Mouse (Mus musculus) T-helper 2 cell (primary cell): ENCODE data around the gene Ttc3.
"Not testable (repeated sequence)": the region's sequence is repeated elsewhere in the genome, so short reads cannot be mapped to it uniquely, and the experiment has no call there.

Experiments used
- in situ Hi-C: fragments of 300-600 bp; cut with MboI, MseI; formaldehyde crosslinking; loops from one replicate; pipeline ENCODE4 v1.15.1; 2025; ENCODE audit warnings: high pct_unique_total_duplicates

Ttc3 gene

DNA sequence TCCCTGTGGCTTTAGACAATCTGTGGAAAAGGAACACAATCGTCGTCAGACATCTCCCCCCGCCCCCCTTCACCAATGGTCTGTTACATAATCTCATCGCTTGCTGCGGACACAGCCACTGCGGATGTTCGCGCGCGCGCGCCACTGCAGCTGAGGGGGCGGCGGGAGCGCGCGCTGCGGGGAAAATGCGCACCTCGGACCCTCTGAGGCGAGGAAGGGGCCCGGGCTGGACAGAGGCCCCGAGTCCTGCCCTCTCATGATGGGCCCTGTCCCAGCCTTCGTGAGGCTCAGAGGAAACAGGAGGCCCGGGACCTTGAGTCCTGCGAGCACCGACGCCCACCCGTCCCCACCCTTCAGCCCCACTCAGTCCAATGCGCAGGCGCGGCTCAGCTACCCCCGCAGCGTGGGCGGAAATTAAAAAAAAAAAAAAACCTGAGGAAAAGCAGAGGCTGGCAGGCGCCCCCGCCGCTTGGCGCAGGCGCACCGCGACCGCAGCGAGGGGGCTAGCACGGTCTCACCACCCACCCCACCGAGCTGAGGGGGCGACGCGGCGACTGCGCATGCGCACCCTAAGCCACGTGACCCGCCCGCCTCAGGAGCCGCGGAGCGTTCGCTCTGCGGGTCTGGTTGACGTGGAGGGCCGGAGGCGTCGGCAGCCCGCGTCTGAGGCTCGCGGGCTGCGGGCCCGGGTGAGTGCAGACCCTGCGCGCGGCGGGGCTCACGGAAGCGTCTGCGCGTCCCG, at the start of gene Ttc3:
TSS of gene Ttc3 (plus strand) at position 446 of the 742 bp plus-strand sequence.
- in situ Hi-C loops = no loop called here

- in situ Hi-C loops = loop anchor here (10.0 kb wide), 1 partner anchor 1129 kb away; no protein-coding TSS in a partner anchor
Observed at GRCm38 (mm10) chr16:94323681-94324080, 46.7 kb upstream of the Ttc3 start.

- in situ Hi-C loops = loop anchor here (10.0 kb wide), 1 partner anchor 1131 kb away; no protein-coding TSS in a partner anchor
Observed at GRCm38 (mm10) chr16:94326008-94326407, 44.4 kb upstream of the Ttc3 start.

DNA sequence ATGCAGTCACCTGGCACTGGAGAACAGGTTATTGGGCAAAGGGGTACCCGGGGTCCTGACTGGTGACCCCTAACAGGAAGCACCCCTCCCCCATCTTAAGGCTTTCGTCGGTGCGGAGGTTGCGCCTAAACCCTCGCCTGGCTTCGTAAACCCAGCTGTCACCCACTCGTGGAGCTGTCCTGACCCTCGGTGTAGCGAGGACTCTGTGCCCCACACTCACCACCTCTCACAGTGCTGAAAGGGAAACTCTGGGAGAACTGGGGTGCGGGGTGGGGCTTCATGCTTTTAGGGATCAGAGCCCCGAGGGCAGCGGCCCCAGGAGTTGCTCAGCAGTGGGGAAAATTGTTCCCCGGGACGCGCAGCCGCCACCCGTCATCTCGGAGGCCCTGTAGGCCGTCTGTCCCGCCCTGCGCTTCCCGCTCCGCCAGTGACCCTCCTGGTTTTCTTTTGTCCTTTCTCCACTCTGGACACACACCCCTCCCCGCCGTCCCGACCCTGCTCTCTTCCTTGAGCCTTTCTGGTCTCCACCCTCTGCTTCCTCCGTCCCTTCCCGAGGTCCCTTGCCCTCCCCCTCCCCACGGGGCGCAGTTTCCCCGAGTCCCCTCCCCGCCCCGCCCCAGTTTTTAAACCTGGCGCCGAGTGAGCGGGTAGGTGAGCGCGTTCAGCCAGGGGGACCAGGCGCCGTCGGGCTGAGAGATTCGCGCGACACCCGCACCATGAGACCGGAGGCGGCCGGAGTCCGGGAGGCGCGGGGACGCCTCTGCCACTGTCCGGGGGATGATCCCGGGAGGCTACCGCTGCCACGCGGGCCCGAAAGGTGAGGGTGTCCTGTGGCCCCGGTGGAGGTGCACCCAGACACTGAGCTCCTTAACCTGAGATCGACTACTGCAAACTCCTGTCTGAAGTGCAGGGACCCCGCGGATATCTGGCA, 42.4 kb upstream of the Ttc3 start, which contains the start of gene Ripply3:
TSS of gene Ripply3 (plus strand) at position 640 of the 931 bp plus-strand sequence.
- in situ Hi-C loops = loop anchor here (10.0 kb wide), 1 partner anchor 1133 kb away; no protein-coding TSS in a partner anchor

GRCm38 (mm10) chr16:94328881-94329867, 41.2 kb upstream of the Ttc3 start:
- in situ Hi-C loops = loop anchor here (10.0 kb wide), 1 partner anchor 1134 kb away; no protein-coding TSS in a partner anchor

DNA sequence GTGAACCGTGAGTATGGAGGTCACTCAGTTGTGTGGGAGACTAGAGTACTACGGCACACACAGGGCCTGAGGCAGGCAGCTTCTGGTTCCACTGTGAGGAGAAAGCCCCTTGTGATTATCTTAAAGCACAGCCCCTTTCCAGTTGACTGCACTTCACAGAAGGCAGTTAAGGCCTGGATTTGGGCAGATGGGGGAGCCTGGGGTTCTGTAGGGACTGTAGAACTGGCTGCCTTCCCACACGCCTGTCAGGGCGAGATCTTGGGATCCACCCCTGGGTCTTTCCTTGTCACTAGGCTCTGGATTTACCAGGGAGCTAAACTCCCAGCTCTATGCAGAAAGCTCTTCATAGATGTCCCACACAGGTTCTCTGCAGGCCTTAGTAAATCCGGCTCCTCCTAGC, 40.0 kb upstream of the Ttc3 start:
- in situ Hi-C loops = no loop called here

DNA sequence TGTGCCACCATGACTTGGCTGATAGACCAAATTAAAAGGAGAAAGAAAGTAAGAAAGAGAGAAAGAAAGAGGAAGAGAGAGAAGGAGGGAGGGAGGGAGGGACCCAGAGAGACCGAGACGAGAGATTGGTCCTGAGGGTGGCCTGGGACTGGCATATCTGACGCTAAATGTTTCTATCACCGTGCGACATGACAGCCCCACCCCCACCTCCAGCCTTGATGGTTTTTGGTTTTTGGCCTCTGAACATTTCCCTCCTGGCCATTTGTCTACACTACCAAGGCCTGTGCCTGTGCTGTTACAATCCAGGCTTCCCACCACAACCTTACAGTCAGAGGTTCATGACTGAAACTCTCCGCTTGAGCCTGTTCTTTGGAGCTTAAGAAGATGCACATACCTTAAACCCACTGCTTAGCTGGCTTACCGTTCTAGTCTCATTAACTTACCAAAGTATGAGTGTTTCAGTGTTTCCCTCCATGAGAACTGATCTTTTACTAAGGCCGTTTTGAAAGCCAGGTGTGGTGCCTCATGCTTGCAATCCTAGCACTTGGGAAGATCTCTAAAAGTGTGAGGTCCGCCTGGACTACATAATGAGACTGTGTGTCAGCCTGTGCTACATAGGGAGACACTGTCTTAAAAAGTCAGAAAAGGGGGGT, 39.1 kb upstream of the Ttc3 start:
- in situ Hi-C loops = no loop called here

DNA sequence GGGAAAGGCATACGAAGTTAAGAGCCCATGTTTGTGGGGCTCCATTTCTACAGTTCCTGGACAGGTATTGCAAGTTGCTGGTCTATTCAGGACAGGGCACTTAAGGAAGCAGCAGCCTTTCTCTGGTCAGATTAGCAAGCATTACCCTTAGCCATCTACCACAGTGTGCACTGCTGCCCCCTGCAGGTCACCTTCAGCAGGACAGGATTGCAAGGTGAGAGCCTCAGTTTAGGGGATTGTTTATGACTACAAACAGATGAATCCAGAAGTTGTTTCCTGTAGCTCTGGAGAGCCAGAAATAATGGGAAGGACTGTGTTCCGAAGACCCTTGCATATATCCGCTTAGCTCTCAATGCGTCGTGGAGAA, 38.5 kb upstream of the Ttc3 start:
- in situ Hi-C loops = no loop called here

- in situ Hi-C loops = no loop called here
Observed at GRCm38 (mm10) chr16:94335656-94336055, 34.8 kb upstream of the Ttc3 start.

DNA sequence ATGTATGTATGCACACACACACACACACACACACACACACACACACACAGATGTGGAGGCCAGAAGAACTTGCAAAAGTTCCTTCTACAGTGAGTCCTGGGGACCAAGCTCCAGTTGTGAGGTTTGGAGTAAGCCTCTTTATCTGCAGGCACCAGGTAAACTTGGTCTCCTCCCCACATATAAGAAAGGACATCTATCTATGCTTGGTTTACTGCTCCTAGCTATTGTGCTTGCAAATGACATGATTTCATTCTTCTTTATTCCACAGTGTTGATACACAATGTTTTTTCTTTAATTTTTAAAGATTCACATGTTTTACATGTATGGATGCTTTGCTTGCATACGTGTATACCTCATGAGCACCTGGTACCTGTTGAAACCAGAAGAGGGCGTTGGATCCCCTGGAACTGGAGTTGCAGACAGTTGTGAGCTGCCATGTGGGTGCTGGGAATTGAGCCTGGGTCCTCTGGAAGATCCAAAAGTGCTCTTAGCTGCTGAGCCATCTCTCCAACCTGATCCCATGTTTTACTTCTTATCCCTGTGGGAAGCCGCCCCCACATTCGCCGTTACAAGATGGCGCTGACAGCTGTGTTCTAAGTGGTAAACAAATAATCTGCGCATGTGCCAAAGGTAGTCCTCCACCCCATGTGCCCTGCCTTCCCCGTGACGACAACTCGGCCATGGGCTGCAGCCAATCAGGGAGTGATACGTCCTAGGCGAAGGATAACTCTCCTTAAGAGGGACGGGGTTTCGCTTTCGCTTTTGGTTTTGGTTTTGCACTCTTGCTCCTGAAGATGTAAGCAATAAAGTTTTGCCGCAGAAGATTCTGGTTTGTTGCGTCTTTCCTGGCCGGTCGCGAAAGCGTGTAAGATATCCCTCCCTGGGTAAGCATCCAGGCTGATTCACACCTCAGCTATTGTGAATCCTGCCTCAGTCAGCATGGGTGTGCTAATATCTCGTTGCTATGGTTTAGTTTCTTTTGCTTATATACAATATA, 31.0 kb upstream of the Ttc3 start:
- in situ Hi-C loops = not testable (repeated sequence)

GRCm38 (mm10) chr16:94345733-94346132, 24.7 kb upstream of the Ttc3 start:
- in situ Hi-C loops = no loop called here

DNA sequence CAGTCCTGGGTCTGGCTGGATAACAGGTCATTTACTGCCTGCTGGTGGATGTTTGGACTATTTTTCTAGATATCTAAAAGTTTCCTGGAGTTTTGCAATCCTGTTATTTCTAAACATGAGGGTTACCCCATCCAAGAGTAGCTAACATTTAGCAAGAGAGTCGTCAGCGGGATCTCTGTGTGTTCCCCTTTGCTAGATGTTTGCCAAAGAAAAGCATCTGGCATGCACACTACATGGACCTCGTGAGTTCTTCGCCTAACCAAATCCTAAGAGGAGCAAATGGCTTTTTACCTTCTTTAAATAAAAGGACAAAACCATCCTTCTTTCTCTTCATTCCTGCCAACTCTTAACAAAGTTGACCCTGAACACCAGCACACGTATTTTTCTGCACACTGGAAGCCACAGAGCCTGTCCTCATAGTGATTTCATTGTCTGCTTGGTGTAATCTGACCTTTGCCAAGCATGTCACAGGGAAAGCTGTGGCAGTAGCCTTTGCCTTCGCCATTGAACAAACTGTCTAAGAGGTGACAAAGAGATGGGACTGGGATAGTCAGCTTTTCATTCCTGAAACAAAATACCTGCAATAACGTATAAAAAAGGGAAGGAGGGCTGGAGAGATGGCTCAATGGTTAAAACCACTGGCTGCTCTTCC, 23.2 kb upstream of the Ttc3 start:
- in situ Hi-C loops = no loop called here

DNA sequence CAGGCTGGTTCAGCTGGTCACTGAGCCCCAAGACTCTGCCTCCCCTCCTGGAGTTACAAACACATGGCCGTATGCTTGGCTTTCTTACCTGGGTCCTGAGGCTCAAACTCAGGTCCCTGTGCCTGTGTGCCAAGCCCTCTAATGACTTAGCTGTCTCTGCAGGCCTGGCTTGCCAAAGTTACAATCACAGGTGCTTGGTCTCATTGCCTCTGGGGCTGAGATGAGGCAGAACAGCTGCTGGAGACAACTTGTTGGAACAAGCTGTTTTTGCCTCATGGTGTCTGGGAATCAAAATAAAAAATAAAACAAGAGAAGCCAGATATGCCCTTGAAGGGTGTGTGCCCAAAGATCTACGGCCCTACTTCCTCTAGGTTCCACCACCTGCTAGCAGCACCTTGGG, 21.6 kb upstream of the Ttc3 start:
- in situ Hi-C loops = no loop called here

DNA sequence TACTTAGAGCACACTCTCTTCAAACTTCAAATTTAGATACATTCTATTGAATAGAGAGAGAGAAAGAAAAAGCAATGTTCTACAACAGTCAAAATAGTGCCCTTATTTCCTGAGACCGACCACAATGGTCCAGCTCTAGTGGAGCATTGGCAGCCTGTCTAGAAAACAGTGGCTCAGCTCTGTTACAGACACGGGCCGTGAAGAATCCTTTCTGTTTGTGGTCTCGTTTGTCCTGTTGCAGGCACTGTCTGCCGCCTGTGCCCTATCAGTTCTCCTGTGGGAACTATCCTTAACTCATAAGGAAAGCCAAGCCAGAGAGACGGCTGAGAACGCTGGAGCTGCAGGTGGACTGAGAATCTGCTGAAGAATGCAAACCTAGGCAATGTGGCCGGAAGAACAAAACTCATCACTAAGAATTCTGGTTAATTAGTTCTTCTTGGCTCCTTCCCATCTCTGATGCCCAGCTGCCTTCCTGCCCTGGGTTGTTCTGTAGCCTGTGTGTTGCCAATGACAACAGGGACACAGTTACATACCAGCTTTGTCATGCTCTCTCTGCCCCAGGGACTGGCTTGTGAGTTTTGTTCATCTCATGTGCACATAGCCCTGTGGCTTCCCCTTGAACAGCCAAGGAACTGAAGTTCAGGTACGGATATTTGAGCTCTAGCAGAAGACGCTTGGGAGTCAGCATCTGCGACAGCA, 20.7 kb upstream of the Ttc3 start:
- in situ Hi-C loops = no loop called here

DNA sequence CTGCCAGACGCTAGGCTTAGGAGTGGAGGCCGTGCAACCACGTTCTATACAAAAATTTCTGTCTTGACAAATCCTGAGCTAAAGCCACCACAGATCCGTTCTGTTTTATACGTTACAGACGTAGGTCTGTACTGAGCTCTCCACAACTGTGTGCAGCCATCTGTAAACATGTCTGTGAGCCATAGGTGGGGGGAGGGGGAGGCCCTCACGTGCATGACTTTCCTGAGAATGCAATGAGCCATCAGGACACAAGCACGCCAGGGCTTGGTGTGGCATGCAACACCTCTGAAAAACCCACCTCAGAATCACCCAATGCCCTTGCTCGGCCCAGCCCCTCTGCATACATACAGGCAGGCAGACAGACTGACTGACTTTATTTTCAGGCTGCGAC, 20.1 kb upstream of the Ttc3 start:
- in situ Hi-C loops = no loop called here

DNA sequence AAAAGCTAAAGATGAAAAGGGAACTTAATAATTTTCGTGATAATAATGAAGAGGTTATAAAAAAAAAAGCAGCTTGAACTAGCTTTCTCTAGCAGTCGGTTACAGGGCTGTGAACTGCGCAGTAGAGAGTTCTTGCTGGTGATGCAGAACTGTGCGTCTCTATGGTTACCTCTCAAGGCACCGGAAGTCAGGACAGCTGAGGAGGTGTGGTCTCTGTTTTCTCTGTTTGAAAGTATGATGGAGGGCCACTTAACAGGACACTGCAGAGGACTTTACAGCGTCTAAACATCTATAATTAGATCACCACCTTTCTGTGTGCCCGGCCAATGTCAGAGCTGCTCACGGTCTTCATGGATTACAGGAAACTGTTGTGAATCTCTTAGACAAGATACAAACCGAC, 16.0 kb upstream of the Ttc3 start:
- in situ Hi-C loops = no loop called here

- in situ Hi-C loops = no loop called here
Observed at GRCm38 (mm10) chr16:94356046-94356445, 14.4 kb upstream of the Ttc3 start.

DNA sequence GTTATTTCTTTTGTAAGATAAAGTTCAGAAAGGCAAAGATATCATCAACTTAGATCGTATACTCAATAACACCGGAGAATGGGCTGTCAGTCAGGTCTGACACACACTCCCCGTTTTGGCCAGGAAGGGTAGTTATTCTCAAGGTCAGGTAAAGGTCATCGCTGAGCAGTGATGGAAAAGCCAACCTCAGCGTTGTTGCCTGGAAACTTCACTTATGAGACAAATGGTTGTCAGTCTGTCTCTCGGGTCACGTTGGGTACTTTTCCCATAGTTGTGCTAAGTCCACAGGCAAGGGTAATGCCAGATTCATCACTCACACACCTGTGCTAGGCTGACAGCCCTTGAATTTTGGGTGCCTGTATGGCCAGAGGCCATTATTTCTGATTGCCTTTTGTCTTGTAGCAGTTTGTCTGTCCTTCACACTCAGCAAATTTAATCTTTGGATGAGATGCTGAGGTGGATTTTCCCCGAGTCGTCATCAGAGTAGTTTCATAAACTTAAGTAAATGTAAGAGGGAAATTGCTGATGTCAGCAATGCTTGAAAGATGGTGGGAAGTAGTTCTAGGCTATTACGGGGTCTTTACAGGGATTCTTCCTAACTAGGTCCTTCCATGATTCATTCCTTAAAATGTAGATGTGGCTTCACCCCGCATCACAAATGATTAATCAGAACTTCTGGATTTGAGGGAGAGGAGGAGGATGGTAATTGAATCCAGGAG, 13.5 kb upstream of the Ttc3 start:
- in situ Hi-C loops = no loop called here
